Comparison of ENCODE assay signal across 8 mouse cellular contexts in the genomic region with DNA sequence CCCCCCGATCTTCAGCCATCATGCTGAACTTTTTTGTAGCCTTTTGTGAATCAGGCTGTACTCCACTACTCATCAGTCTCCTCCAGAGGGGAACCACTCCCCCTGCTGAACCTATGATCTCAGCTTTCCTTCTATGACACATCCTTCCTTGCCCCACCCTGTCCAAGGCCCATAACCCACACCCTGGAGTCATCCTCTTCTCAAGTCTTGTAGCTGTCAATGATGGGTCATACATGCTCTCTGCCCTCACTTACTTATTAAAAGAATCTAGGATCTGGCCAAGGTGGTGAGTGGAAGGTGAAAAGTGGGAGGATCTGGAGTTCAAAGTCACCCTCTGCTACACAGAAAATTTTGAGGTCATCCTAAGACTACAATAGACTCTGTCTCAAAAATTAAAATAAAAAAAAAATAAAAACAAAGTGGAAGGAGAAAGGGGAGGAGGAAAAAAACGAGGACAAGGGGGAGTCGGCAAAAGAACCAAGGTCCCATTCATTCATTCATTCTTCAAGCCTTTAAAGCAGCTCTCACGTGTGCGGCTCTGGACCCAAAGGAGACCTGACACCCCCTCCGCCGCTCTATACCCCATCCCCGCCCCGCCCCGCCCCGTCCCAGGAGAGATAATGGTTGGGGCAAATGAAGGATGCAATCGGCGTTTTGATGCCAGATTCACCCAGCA. TPM values are rescaled to one million over a fixed set of nuclear protein-coding genes. Genes with fewer than 3 reads are reported as not detected.
DNase-seq lines count a peak whose midpoint lies in the region; ATAC-seq lines count a peak whose summit lies in the region.

No protein-coding gene starts in this region.

- no peaks in the 10 kb centered on the region for H3K36me3 ChIP-seq in heart, embryonic 12.5 days
- H3K36me3 ChIP-seq in hindbrain, embryonic 11.5 days (ENCODE audit: control insufficient read depth, insufficient read depth, low read length): no peaks in the 10 kb centered on the region
- H3K36me3 ChIP-seq in midbrain, embryonic 12.5 days: no peaks in the 10 kb centered on the region

- no peak for DNase-seq in heart, postnatal 25 days (ENCODE audit: low spot score)
- peak; percentile 45 for DNase-seq in CD4-positive, CD25-positive, alpha-beta regulatory T cell, adult 2 months (ENCODE audit: low read depth, low spot score)
- peak; percentile 29 for DNase-seq in c-Kit-positive CD71-positive TER-119-positive erythroid progenitor cells, embryonic 14.5 days (ENCODE audit: low spot score)
- DNase-seq in hindbrain, embryonic 11.5 days (ENCODE audit: low spot score): peak; percentile 14
- no peak for DNase-seq in T-cell, adult 2 months (ENCODE audit: low spot score)
- DNase-seq in layer of hippocampus, postnatal 10 days (ENCODE audit: low spot score in 2 of 2): no peak

- H3K9me3 ChIP-seq in heart, embryonic 12.5 days (replicated peaks): no peaks in the 10 kb centered on the region
- H3K9me3 ChIP-seq in hindbrain, embryonic 11.5 days (ENCODE audit: control insufficient read depth, low read length): no peaks in the 10 kb centered on the region
- H3K9me3 ChIP-seq in midbrain, embryonic 12.5 days: no peaks in the 10 kb centered on the region

- intact Hi-C loops in heart, postnatal 25 days (cut with DNase I): loop anchor here (5.0 to 10.0 kb wide), 3 partner anchors 159 to 512 kb away; a partner anchor contains a TSS

- peaks cover 9% of the 10 kb centered on the region for H3K4me1 ChIP-seq in heart, embryonic 12.5 days (replicated peaks)
- H3K4me1 ChIP-seq in hindbrain, embryonic 11.5 days (replicated peaks; ENCODE audit: control insufficient read depth, insufficient read depth, low read length): no peaks in the 10 kb centered on the region
- H3K4me1 ChIP-seq in midbrain, embryonic 12.5 days: peaks cover 25% of the 10 kb centered on the region

- WGBS in heart, embryonic 12.5 days: 8% methylated on average over 13 of the region's 13 CpGs
- 9% methylated on average over 13 of the region's 13 CpGs for WGBS in hindbrain, embryonic 11.5 days
- WGBS in midbrain, embryonic 12.5 days: 8% methylated on average over 13 of the region's 13 CpGs

- H3K4me3 ChIP-seq in heart, embryonic 12.5 days: peak overlapping the region; percentile 91
- peak overlapping the region; percentile 45 for H3K4me3 ChIP-seq in hindbrain, embryonic 11.5 days (ENCODE audit: low read depth, low read length)
- H3K4me3 ChIP-seq in midbrain, embryonic 12.5 days: peak overlapping the region; percentile 85

- H3K27ac ChIP-seq in heart, embryonic 12.5 days (ENCODE audit: poor library complexity, severe bottlenecking): no peak overlapping the region
- peak overlapping the region; percentile 71 for H3K27ac ChIP-seq in hindbrain, embryonic 11.5 days (ENCODE audit: low read depth, low read length)
- H3K27ac ChIP-seq in midbrain, embryonic 12.5 days (replicated peaks): peak overlapping the region; percentile 77

- no peaks in the 10 kb centered on the region for H3K27me3 ChIP-seq in heart, embryonic 12.5 days (replicated peaks)
- H3K27me3 ChIP-seq in hindbrain, embryonic 11.5 days (ENCODE audit: control insufficient read depth, insufficient read depth, low read length): no peaks in the 10 kb centered on the region
- no peaks in the 10 kb centered on the region for H3K27me3 ChIP-seq in midbrain, embryonic 12.5 days

- ATAC-seq in heart, embryonic 12.5 days (ENCODE audit: insufficient number of reproducible peaks, low FRiP score): no peak
- ATAC-seq in hindbrain, embryonic 11.5 days (ENCODE audit: low FRiP score): no peak
- no peak for ATAC-seq in midbrain, embryonic 12.5 days (ENCODE audit: low FRiP score, low read depth)

- H3K9ac ChIP-seq in heart, embryonic 12.5 days: peak overlapping the region; percentile 49; the same call in 1 of the 2 replicates
- peak overlapping the region; percentile 51; the same call in 1 of the 2 replicates for H3K9ac ChIP-seq in hindbrain, embryonic 11.5 days (ENCODE audit: low read depth, low read length)
- peak overlapping the region; percentile 63 for H3K9ac ChIP-seq in midbrain, embryonic 12.5 days (replicated peaks)

- H3K4me2 ChIP-seq in heart, embryonic 12.5 days: peak overlapping the region; percentile 81
- peak overlapping the region; percentile 43 for H3K4me2 ChIP-seq in hindbrain, embryonic 11.5 days (replicated peaks; ENCODE audit: low read depth, low read length)
- H3K4me2 ChIP-seq in midbrain, embryonic 12.5 days (replicated peaks): peak overlapping the region; percentile 57

RNA-seq across cellular contexts. Expression of a gene that starts 1.1 kb away (rescaled TPM):
- 15.2 and 18.4 TPM in 2 replicates for polyA plus RNA-seq in heart, embryonic 12.5 days (2016; fragmentation: Nextera tagmentation; extraction: Ambion mirVana)
- total RNA-seq in heart, postnatal 25 days (2021): 10 to 100 TPM; 23.4 to 24.6 TPM
- polyA plus RNA-seq in hindbrain, embryonic 11.5 days (2014; fragmentation: Nextera tagmentation; extraction: Ambion mirVana): 28.1 and 33.5 TPM in 2 replicates
- 60.4 and 64.5 TPM in 2 replicates for polyA plus RNA-seq in midbrain, embryonic 12.5 days (2016; fragmentation: Nextera tagmentation; extraction: Ambion mirVana)
- 100 to 1,000 TPM; 137 TPM for total RNA-seq in layer of hippocampus, postnatal 10 days (2021)

RNA-seq across cellular contexts. Expression of a gene that starts 31.4 kb away (rescaled TPM):
- not detected in 2 replicates for polyA plus RNA-seq in heart, embryonic 12.5 days (2016; fragmentation: Nextera tagmentation; extraction: Ambion mirVana)
- total RNA-seq in heart, postnatal 25 days (2021): not detected
- not detected in 2 replicates for polyA plus RNA-seq in hindbrain, embryonic 11.5 days (2014; fragmentation: Nextera tagmentation; extraction: Ambion mirVana)
- polyA plus RNA-seq in midbrain, embryonic 12.5 days (2016; fragmentation: Nextera tagmentation; extraction: Ambion mirVana): not detected in 2 replicates
- total RNA-seq in layer of hippocampus, postnatal 10 days (2021): not detected

RNA-seq across cellular contexts. Expression of a gene that starts 51.9 kb away (rescaled TPM):
- polyA plus RNA-seq in heart, embryonic 12.5 days (2016; fragmentation: Nextera tagmentation; extraction: Ambion mirVana): 0.18 and 0.24 TPM in 2 replicates
- total RNA-seq in heart, postnatal 25 days (2021): not detected
- 29.0 and 33.5 TPM in 2 replicates for polyA plus RNA-seq in hindbrain, embryonic 11.5 days (2014; fragmentation: Nextera tagmentation; extraction: Ambion mirVana)
- polyA plus RNA-seq in midbrain, embryonic 12.5 days (2016; fragmentation: Nextera tagmentation; extraction: Ambion mirVana): 37.1 and 47.6 TPM in 2 replicates
- 10 to 100 TPM; 57.1 to 59.4 TPM for total RNA-seq in layer of hippocampus, postnatal 10 days (2021)

RNA-seq across cellular contexts. Expression of a gene that starts 59.7 kb away (rescaled TPM):
- polyA plus RNA-seq in heart, embryonic 12.5 days (2016; fragmentation: Nextera tagmentation; extraction: Ambion mirVana): not detected in 2 replicates
- under 1 TPM; 0.21 to 0.42 TPM for total RNA-seq in heart, postnatal 25 days (2021)
- not detected in 2 replicates for polyA plus RNA-seq in hindbrain, embryonic 11.5 days (2014; fragmentation: Nextera tagmentation; extraction: Ambion mirVana)
- polyA plus RNA-seq in midbrain, embryonic 12.5 days (2016; fragmentation: Nextera tagmentation; extraction: Ambion mirVana): not detected in 2 replicates
- under 1 TPM in 1 of 2 experiments, not detected in 1; 0.23 TPM for total RNA-seq in layer of hippocampus, postnatal 10 days (2021)

Comparison
In these comparisons a context has a peak if more than half of its experiments do, and no peak if none do; other contexts are left out.
1. DNase-seq: peak in CD4-positive, CD25-positive, alpha-beta regulatory T cell, adult 2 months (single experiment), c-Kit-positive CD71-positive TER-119-positive erythroid progenitor cells, embryonic 14.5 days (single experiment) and hindbrain, embryonic 11.5 days (single experiment); none in heart, postnatal 25 days (single experiment), T-cell, adult 2 months (single experiment) and layer of hippocampus, postnatal 10 days (0 of 2).
2. RNA of a gene that starts 51.9 kb away (polyA plus RNA-seq): 37.1 to 47.6 TPM in midbrain, embryonic 12.5 days and 29.0 to 33.5 TPM in hindbrain, embryonic 11.5 days; 0.18 to 0.24 TPM in heart, embryonic 12.5 days; every median in the first group is over 10 times any median in the second.
3. Peak in every context shown above with its lines, with median percentiles within 50 percentile points of each other: H3K4me2 ChIP-seq, H3K4me3 ChIP-seq and H3K9ac ChIP-seq.